Mouse (Mus musculus) heart, embryonic 11.5 days (tissue): Measurements from ENCODE around the gene Ltf. TPM values are rescaled to one million over a fixed set of nuclear protein-coding genes. Genes with fewer than 3 reads are reported as not detected.
A peak's percentile ranks its signal among the peaks of the same experiment; 100 is the strongest.

Experiments used
- ATAC-seq: fragments of 200-750 bp; cut with Nextera tagmentation; replicated peaks from 2 replicates; pipeline ENCODE4 v1.8.0; 2017; ENCODE audit warnings: moderate library complexity; ENCODE audit not compliant: insufficient number of reproducible peaks, low FRiP score, low TSS enrichment
- H3K27ac ChIP-seq: fragments of 300-500 bp; sonication (generic); 2 replicates; pipeline ENCODE4 v1.5.1; 2014; ENCODE audit warnings: mild to moderate bottlenecking, low read depth, low read length
- H3K27me3 ChIP-seq: fragments of 300-500 bp; sonication (generic); 2 replicates; pipeline ENCODE4 v1.6.1; 2014; ENCODE audit warnings: mild to moderate bottlenecking, low read length, mixed read lengths; ENCODE audit not compliant: control insufficient read depth, insufficient read depth
- H3K36me3 ChIP-seq: fragments of 300-500 bp; sonication (generic); 2 replicates; pipeline ENCODE4 v1.6.1; 2014; ENCODE audit warnings: mild to moderate bottlenecking, low read length, moderate library complexity, mixed read lengths; ENCODE audit not compliant: control insufficient read depth, insufficient read depth
- H3K4me1 ChIP-seq: fragments of 300-500 bp; sonication (generic); 2 replicates; pipeline ENCODE4 v1.6.1; 2014; ENCODE audit warnings: low read length; ENCODE audit not compliant: control insufficient read depth, insufficient read depth
- H3K4me2 ChIP-seq: fragments of 300-500 bp; sonication (generic); 2 replicates; pipeline ENCODE4 v1.6.1; 2014; ENCODE audit warnings: mild to moderate bottlenecking, moderate library complexity
- H3K4me3 ChIP-seq: fragments of 300-500 bp; sonication (generic); 2 replicates; pipeline ENCODE4 v1.5.1; 2014; ENCODE audit warnings: low read depth, low read length
- H3K9ac ChIP-seq: fragments of 300-500 bp; sonication (generic); 2 replicates; pipeline ENCODE4 v1.6.1; 2014; ENCODE audit warnings: mild to moderate bottlenecking, low read depth, low read length, moderate library complexity
- H3K9me3 ChIP-seq: fragments of 300-500 bp; sonication (generic); replicated peaks from 2 replicates; pipeline ENCODE4 v1.6.1; 2016; ENCODE audit warnings: low read length; ENCODE audit not compliant: control insufficient read depth
- WGBS: fragments of 180-500 bp; shearing (Covaris S2); extraction: QIAGEN DNeasy Blood & Tissue Kit; methylation state at CpG from one replicate; pipeline ENCODE4 v1.1.7; 2014; ENCODE audit not compliant: insufficient replicate concordance; 5-methylcytosine and 5-hydroxymethylcytosine counted together
- polyA plus RNA-seq: library from polyadenylated mRNA; unstranded; fragments of >200 nt; fragmentation: Nextera tagmentation; extraction: Ambion mirVana; gene quantifications from 2 replicates; pipeline ENCODE4 v1.2.1, GENCODE M21; 2014

Gene Ltf
- polyA plus RNA-seq, 1 experiment from 2014 or later = 0.72 TPM

DNA sequence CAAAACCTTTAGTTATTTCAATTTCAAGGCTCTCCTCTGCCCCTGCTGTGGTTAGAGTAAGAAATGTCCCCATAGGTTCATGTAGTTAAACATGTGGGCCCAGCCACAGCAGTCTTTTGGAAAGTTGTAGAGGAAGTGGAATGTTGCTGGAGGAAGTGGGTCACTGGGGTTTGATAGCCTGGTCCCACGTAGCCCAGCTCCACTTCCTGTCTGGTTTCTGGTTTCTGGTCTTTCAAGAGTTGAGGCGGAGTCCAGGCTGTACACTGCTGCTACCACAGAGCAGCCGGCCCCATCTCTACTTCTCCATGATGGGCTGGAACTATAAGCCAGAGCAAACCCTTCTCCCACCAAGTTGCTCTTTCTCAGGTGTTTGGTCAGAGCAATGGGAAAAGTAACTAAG lies 27.2 kb downstream of the Ltf start:
- ATAC-seq = no peak
- H3K9me3 ChIP-seq = no peaks in the 10 kb centered on the region
- H3K9ac ChIP-seq = no peak overlapping the region
- no peaks in the 10 kb centered on the region for H3K36me3 ChIP-seq
- 60% methylated on average over 3 of the region's 3 CpGs for WGBS
- no peak overlapping the region for H3K27ac ChIP-seq
- H3K4me2 ChIP-seq = no peak overlapping the region
- no peaks in the 10 kb centered on the region for H3K27me3 ChIP-seq
- no peak overlapping the region for H3K4me3 ChIP-seq
- H3K4me1 ChIP-seq = no peaks in the 10 kb centered on the region

DNA sequence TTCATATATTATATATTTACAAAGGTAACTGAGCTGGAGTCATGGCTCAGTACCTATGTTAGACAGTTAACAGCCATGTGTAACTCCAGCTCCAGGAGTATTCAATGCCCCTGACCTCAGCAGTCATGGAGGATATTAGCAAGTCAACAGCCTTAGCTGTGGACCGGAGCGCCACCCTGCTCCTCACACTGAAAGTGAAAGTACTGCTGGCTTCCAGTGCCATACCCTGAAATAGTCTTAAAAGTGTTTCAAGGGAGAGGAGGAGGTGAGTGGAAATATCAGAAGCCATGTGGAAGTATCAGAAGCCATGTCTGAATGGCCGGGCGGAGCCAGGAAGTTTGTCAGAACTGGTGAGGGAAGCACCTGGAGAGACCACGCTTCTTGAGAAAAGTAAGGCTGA lies 28.2 kb downstream of the Ltf start:
- ATAC-seq = no peak
- WGBS = 88% methylated on average over 5 of the region's 5 CpGs

DNA sequence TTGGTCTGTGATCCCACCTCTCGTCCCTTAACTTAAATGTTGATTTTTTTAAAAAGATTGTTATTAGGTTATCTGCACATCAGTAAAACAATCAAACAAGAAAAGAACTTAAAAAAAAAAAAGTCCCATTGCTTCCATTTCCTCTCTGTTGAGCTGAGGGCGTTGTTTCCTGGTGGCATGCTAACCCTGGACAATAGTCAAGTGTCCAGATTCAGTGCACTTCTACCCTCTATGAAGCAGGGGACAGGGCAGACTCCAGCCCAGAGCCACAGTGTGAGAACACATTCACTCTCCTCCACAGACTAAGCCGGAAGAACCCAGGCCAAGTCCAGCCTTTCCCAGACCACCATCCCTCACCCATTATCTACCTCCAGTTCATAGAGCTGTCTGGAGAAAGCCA lies 29.4 kb downstream of the Ltf start:
- Histone ChIP-seq H3K4me2 (no peak overlapping the region), H3K36me3 (no peaks in the 10 kb centered on the region), H3K27me3 (no peaks in the 10 kb centered on the region), H3K4me3 (no peak overlapping the region), H3K9me3 (no peaks in the 10 kb centered on the region), H3K27ac (no peak overlapping the region), H3K9ac (no peak overlapping the region), H3K4me1 (no peaks in the 10 kb centered on the region)
- ATAC-seq = no peak
- 68% methylated on average over 3 of the region's 3 CpGs for WGBS

More for the DNA sequence above, 28.2 kb downstream of the Ltf start:
- Histone ChIP-seq H3K9ac (no peak overlapping the region), H3K27me3 (no peaks in the 10 kb centered on the region), H3K27ac (no peak overlapping the region), H3K9me3 (no peaks in the 10 kb centered on the region), H3K4me3 (no peak overlapping the region), H3K4me2 (no peak overlapping the region), H3K4me1 (no peaks in the 10 kb centered on the region), H3K36me3 (no peaks in the 10 kb centered on the region)

DNA sequence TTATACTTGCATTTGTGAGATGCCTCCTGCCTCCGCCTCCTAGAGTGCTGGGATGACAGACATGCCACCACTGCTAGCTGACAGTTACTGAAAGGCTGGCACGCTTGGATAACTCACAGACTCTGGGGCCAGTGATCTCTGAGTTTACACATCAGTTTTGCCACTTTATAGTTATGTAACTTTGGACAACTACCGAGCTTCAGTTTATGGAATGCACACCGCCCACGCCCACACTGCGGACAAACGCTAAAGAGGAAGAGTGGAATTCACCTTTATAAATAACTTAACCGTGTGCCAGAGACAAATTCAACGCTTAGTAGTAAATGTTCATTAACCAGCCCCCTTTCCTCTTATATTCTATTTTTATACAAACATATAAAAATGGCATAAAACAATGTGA lies 35.9 kb downstream of the Ltf start:
- Histone ChIP-seq H3K9me3 (no peaks in the 10 kb centered on the region), H3K4me1 (peaks cover 18% of the 10 kb centered on the region), H3K4me3 (peak overlapping the region; percentile 54; the same call in 1 of the 2 replicates), H3K4me2 (peak overlapping the region; percentile 63), H3K27me3 (no peaks in the 10 kb centered on the region), H3K36me3 (no peaks in the 10 kb centered on the region), H3K27ac (no peak overlapping the region), H3K9ac (no peak overlapping the region)
- no peak for ATAC-seq
- 78% methylated on average over 9 of the region's 9 CpGs for WGBS

DNA sequence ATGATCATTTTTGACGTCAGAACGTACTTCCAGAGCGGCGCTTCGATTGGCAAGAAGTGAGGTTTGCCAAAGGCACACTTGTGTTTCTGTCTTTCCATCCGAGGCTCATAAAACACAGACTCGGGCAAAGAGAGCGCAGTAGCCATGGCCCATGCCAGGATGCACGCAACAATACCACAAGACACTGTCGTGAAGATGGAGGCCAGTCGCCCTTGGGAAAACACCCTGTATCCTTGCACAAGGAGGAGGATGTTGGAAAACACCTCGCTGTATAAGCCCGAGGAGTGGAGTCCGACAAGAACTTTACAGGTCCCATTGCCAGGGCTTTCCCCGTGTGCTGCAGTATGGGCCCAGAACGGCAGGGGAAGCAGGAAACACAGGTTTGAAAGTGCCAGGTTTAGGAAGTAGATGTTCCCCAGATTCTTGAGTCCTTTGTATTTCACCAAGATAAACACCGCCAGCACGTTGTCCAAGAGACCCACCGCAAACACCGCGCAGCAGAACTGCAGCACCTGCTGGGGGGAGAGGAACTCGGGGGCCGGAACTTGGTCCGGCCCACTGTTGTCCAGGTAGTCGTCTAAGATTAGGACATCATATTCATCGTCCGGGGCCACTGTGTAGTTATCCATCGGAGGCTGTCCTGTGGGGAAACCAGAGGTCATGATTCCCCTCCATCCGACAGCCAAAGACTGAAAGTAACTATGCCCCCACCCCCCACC lies 36.9 kb downstream of the Ltf start:
- Histone ChIP-seq H3K27me3 (no peaks in the 10 kb centered on the region), H3K4me3 (peak overlapping the region; percentile 54), H3K27ac (peak overlapping the region; percentile 79), H3K36me3 (no peaks in the 10 kb centered on the region), H3K4me2 (peak overlapping the region; percentile 63), H3K9ac (peak overlapping the region; percentile 69), H3K4me1 (peaks cover 18% of the 10 kb centered on the region), H3K9me3 (no peaks in the 10 kb centered on the region)
- no peak for ATAC-seq
- 52% methylated on average over 29 of the region's 29 CpGs for WGBS

DNA sequence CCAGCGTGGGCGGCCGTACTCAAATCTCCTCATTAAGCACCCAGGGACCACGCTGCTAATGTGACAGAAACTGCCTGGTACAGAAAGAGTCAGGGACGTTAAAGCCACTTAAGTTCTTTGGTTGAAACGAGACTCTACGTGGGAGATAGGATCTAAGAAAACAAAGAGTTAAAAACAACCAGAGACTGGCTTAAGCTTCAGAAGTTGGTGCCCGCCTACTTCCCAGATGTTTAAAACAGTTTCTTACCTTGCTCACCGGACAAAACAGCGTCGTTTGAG lies 37.4 kb downstream of the Ltf start:
- peak overlapping the region; percentile 54 for H3K4me3 ChIP-seq
- peak overlapping the region; percentile 63 for H3K4me2 ChIP-seq
- no peaks in the 10 kb centered on the region for H3K9me3 ChIP-seq
- no peaks in the 10 kb centered on the region for H3K27me3 ChIP-seq
- ATAC-seq = no peak
- H3K9ac ChIP-seq = peak overlapping the region; percentile 69
- peak overlapping the region; percentile 79 for H3K27ac ChIP-seq
- 4% methylated on average over 11 of the region's 11 CpGs for WGBS
- H3K36me3 ChIP-seq = no peaks in the 10 kb centered on the region
- H3K4me1 ChIP-seq = peaks cover 18% of the 10 kb centered on the region

DNA sequence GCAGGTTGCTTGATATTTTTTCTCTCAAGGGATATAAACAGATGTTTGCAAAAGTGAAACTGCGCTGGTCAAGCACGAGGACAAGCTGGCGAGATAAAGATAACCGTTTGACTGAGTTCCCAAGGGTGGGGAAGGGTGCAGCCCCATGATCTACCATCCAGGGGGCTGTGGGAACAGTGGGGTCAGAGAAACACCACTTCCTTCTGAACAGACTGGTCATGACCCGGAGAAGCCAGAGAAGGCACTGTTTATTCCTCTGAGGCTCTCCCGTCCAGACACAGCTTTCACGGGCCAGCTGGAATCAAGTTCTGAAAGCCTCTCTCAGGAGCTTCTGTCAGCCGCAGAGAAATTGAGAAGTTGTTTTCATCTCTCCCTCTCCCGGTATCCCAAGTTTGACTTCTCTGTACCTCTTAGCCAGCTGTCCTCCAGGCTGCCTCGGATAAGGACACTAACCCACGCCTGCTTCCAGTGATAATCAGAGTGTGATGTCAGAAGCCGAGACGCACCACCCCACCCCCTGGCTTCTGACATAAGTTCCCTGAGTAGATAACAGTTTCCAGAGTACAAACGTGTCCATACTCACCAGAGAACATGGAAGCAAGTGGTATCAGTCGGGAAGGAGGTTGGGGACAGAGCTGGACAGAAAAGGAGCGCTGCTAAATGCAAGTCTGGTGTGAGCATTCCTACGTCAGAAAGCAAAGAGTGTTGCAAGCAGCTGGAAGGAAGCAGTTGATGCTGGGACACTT lies 37.9 kb downstream of the Ltf start, which contains the start of gene Ccrl2:
TSS of gene Ccrl2 (minus strand) at position 722 of the 746 bp plus-strand sequence.
- WGBS = 5% methylated on average over 17 of the region's 17 CpGs
- no peaks in the 10 kb centered on the region for H3K27me3 ChIP-seq
- ATAC-seq = peak; percentile 92
- no peaks in the 10 kb centered on the region for H3K36me3 ChIP-seq
- peak within 1 kb of the TSS; percentile 69 for H3K9ac ChIP-seq
- peak within 1 kb of the TSS; percentile 54 for H3K4me3 ChIP-seq
- H3K9me3 ChIP-seq = no peaks in the 10 kb centered on the region
- peaks cover 18% of the 10 kb centered on the region for H3K4me1 ChIP-seq
- H3K4me2 ChIP-seq = peak within 1 kb of the TSS; percentile 63
- peak within 1 kb of the TSS; percentile 79 for H3K27ac ChIP-seq

DNA sequence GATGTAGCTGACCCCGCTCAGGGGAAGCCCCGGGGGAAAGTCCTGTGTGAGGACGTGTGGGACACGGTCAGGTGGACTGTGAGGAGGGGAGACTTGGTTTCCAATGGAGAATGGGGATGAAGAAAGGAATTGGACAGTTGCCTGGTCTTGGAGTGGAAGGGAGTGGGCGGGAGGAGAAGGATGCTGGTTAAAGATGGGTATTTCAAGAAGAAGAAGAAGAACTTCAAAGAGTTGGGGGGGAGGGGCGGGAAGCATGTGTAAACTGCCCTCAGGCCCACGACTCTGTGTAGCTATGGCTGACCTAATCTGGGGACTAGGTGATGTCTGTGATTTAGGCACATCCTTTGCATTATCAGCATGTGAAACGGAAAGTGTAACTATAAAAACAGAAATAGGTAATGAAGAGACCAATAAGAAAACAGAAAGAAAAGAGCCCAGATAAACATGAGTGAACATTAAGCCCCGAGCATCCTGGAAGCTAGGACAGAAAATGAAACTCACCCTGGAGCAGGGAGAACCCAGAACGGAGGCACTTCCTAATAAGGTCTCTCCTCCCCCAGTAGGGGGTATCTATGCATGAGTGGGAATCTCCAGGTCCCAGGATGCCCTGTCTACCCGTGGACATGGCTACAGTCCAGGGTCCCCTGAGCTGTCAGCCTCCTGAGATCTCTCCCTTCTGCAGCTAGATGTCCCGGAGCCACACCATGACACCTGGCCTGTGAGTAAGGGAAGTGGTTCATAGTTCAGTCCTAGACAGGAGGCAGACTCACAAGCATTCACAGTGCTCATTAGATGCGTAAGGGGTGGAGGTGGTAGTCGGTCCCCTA lies 38.7 kb downstream of the Ltf start:
- WGBS = 44% methylated on average over 14 of the region's 14 CpGs

More for the DNA sequence above, 38.7 kb downstream of the Ltf start:
- ATAC-seq = no peak
- Histone ChIP-seq H3K4me2 (peak overlapping the region; percentile 63), H3K27ac (peak overlapping the region; percentile 79), H3K36me3 (no peaks in the 10 kb centered on the region), H3K9me3 (no peaks in the 10 kb centered on the region), H3K4me3 (peak overlapping the region; percentile 54), H3K27me3 (no peaks in the 10 kb centered on the region), H3K4me1 (peaks cover 18% of the 10 kb centered on the region), H3K9ac (peak overlapping the region; percentile 69)
